Mouse (Mus musculus): ENCODE measurements around the gene Gm2a. TPM values are rescaled to one million over a fixed set of nuclear protein-coding genes. Genes with fewer than 3 reads are reported as not detected.

The Gm2a gene
- total RNA-seq (2018; cell fraction: chromatin; rRNA removed): 10 to 100 TPM in 1 of 26 experiments, 1 to 10 TPM in 25; 1.3 to 10.9 (median 3.9) TPM
- 100 to 1,000 TPM; 104 to 194 (median 135) TPM for total RNA-seq (2018; cell fraction: cytosol; rRNA removed)
- total RNA-seq (2018; cell fraction: nucleus; rRNA removed): 100 to 1,000 TPM in 2 of 26 experiments, 10 to 100 TPM in 24; 18.2 to 115 (median 67.3) TPM
- polyA plus RNA-seq (2018): 127 to 236 TPM (median 209 TPM) in 3 replicates

DNA sequence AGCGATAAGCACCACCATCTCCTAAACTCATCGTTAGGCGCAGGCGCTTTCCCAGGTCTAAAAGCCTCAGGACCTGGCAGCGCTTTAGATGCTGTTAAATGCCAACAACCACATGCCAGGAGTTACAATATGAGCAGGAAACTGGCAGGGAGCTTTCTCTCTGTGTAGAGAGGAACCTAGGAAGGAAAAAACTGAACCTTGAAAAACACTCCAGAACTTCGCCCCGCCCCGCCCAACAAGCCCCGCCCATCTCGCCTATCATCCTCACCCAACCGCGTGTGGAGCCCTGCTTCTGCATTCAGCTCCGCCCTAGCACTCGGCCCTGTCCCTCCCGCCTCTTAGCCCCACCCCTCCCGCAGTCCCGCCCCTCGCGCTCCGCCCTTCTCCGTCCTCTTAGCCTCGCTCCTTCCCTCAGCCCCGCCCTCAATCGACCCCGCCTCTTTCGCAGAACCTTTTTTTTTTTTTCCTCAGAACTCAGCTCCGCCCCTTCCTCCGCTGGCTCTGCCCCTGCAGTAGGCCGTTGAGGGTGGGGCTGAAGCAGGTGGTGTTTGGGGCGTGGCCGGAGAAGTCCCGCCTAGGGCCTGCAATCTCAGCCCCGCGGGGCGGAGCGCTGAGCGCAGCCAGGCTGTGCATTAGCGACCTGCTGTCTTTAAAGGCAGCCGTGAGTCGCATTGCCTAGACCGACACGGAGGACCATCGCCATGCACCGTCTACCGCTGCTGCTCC lies at the start of gene Gm2a:
Gene Gm2a, plus strand, starts transcription at position 653 of the 726 bp plus-strand sequence.
- Histone ChIP-seq H3K79me2 (ENCODE audit: inconsistent target) (peaks cover 46% of the 10 kb centered on the region), H3K36me3 (ENCODE audit: inconsistent target) (peaks cover 11% of the 10 kb centered on the region; the same call in 1 of the 2 replicates), H3K27ac (peak within 1 kb of the TSS; percentile 66), H3K4me3 (ENCODE audit: inconsistent target) (peak within 1 kb of the TSS; percentile 67)
- whole genome bisulfite sequencing (ENCODE audit: missing documents): under 1% methylated on average over 41 of the region's 45 CpGs

DNA sequence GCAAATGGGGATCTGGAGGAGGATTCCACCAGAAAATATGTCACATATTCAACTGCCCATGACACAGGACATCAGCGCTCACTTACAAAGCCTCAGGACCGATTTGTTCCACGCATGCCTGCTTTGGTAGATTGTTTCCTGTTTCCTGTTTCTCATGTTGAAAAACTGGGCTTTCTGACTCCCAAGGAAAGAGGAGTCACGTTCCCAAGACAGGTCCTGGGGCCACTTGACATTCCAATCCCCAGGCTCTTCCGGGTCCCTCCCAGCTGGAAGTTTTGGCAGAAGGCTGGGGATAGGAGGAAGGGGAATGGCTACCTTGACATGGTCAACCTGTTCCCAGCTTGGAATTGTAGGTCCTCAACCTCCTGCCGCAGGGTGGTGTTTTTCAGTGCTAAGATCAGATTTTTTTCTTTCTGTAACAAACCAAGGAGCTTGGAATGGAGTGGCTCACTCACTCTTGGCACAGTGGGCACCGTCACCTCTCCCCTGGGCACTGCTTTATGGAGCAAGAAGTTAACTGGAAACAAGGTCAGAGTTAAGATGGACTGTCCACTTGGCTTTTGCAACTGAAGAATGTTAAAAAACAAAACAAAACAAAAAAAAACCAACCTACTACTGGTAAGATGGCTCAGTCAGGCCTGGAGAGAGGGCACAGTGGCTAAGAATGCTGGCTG lies 46.9 kb upstream of the Gm2a start:
- no peaks in the 10 kb centered on the region for H3K36me3 ChIP-seq (ENCODE audit: inconsistent target)
- 93% methylated on average over 7 of the region's 7 CpGs for WGBS (ENCODE audit: missing documents)
- H3K27ac ChIP-seq: no peak overlapping the region
- H3K79me2 ChIP-seq (ENCODE audit: inconsistent target): no peaks in the 10 kb centered on the region
- H3K4me3 ChIP-seq (ENCODE audit: inconsistent target): no peak overlapping the region

DNA sequence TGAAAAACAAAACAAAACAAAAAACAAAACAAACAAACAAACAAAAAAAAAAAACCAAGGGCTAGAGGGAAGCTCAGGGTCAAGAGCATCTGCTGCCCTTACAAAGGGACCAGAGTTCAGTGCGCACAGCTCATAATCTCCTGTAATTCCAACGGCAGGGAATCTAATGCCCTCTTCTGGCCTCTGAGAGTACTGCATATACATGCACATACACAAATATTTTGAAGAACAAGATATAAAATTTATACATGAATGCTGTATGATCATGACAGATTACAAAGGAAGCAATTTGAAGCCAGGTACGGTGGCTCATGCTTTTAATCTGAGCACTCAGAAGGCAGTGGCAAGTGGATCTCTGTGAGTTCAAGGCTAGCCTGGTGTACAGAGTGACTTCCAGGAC lies 40.4 kb upstream of the Gm2a start:
- WGBS (ENCODE audit: missing documents): 85% methylated on average over 3 of the region's 3 CpGs
- Histone ChIP-seq H3K27ac (no peak overlapping the region), H3K36me3 (ENCODE audit: inconsistent target) (no peaks in the 10 kb centered on the region), H3K79me2 (ENCODE audit: inconsistent target) (no peaks in the 10 kb centered on the region), H3K4me3 (ENCODE audit: inconsistent target) (no peak overlapping the region)

DNA sequence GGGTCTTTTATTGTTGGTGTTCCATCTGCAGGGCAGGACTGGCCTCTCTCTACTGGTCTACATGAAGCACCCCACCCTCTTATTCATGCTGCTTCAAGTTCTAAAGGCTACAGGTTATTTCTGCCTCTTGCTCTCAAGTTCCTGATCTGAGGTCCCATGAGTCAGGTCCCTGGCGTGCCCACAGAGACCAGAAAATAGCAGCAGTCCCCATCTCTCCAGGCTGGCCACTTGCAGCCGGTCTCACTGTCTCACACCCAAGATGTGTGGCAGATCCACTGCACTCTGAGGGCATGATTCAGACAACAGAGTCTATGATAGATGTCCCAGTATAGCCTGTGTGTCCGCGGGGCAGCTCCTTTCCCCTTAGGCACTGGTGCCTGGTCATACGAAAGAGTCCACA lies 37.1 kb upstream of the Gm2a start:
- 88% methylated on average over 5 of the region's 5 CpGs for WGBS (ENCODE audit: missing documents)
- no peak overlapping the region for H3K4me3 ChIP-seq (ENCODE audit: inconsistent target)
- no peaks in the 10 kb centered on the region for H3K36me3 ChIP-seq (ENCODE audit: inconsistent target)
- no peaks in the 10 kb centered on the region for H3K79me2 ChIP-seq (ENCODE audit: inconsistent target)
- H3K27ac ChIP-seq: no peak overlapping the region

DNA sequence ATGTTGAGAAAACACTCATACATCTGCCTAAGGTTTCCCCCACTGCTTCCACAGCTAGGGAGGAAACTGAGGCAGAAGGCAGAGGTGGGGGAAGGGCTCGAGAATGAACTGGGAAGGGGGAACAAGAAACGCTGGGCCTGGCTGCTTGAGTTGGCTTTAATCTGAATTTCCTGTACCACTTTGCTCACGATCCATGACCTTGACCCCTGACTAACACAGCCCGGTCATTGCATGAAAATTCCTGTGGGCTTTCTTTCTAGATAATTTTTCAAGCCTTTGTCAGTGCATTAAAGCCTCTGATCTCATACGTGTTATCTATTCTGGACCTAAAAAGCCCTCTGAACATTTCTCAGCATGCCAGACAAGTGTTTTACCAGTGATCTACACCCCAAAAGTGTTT lies 35.1 kb upstream of the Gm2a start:
- WGBS (ENCODE audit: missing documents): 87% methylated on average over 5 of the region's 5 CpGs
- H3K79me2 ChIP-seq (ENCODE audit: inconsistent target): no peaks in the 10 kb centered on the region
- H3K27ac ChIP-seq: no peak overlapping the region
- no peaks in the 10 kb centered on the region for H3K36me3 ChIP-seq (ENCODE audit: inconsistent target)
- H3K4me3 ChIP-seq (ENCODE audit: inconsistent target): no peak overlapping the region

DNA sequence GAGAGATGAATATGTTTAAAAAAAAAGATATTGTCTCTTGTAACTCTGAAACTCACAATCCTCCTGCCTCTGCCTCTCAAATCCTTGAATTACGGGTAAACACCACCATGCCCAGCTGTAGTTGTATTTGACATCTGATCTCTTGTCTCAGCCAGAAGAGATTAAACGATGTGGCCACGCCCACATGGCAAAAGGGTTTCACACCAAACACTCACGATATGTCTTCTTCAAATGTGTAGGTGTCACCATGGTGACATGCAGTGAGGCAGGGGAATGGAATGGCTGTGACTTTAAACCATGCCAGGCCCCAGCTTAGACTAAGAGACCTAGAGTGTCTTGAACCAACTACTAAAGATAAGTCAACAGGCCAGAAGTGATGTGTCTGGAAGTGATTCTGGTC lies 31.0 kb upstream of the Gm2a start:
- WGBS (ENCODE audit: missing documents): 95% methylated on average over 4 of the region's 4 CpGs
- no peaks in the 10 kb centered on the region for H3K79me2 ChIP-seq (ENCODE audit: inconsistent target)
- no peak overlapping the region for H3K4me3 ChIP-seq (ENCODE audit: inconsistent target)
- H3K36me3 ChIP-seq (ENCODE audit: inconsistent target): no peaks in the 10 kb centered on the region
- H3K27ac ChIP-seq: no peak overlapping the region

DNA sequence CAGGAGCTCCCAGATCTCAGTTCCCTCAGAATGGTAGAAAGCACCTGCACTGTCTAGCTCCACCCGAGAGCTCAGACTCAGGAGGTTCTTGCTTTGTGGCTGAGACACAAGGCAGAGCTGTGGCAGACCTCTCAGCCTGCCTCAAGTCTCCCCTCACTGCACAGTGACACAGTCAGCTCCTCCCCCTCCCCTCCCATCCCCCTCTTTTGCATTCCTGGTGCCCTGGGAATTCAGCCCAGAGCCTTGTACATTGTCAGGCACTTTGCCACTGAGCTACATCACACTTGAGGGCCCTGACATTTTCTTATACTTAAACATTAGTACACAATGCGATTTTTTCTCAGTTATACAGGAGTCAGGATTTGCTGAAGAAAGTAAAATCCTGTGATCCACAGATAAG lies 28.9 kb upstream of the Gm2a start:
- Histone ChIP-seq H3K27ac (no peak overlapping the region), H3K36me3 (ENCODE audit: inconsistent target) (no peaks in the 10 kb centered on the region), H3K79me2 (ENCODE audit: inconsistent target) (no peaks in the 10 kb centered on the region), H3K4me3 (ENCODE audit: inconsistent target) (no peak overlapping the region)
- 100% methylated on average over 2 of the region's 2 CpGs for WGBS (ENCODE audit: missing documents)

DNA sequence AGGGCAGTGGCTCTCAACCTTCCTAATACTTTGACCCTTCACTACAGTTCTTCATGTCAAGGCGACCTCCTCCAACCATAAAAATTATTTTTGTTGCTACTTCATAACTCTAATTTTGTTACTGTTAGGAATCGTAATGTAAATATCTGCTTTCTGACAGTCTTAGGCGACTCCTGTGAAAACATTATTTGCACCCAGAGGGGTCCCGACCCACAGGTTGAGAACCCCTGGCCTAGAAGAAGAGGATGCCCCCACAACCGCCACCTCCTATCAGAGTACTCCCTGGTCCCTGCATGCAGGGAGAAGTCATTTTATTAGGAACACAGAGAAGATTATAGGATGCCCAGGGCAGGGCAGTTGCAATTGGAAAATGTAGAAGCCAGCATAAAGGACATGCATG lies 26.6 kb upstream of the Gm2a start:
- H3K36me3 ChIP-seq (ENCODE audit: inconsistent target): no peaks in the 10 kb centered on the region
- no peak overlapping the region for H3K27ac ChIP-seq
- 95% methylated on average over 5 of the region's 5 CpGs for WGBS (ENCODE audit: missing documents)
- H3K4me3 ChIP-seq (ENCODE audit: inconsistent target): no peak overlapping the region
- H3K79me2 ChIP-seq (ENCODE audit: inconsistent target): no peaks in the 10 kb centered on the region

DNA sequence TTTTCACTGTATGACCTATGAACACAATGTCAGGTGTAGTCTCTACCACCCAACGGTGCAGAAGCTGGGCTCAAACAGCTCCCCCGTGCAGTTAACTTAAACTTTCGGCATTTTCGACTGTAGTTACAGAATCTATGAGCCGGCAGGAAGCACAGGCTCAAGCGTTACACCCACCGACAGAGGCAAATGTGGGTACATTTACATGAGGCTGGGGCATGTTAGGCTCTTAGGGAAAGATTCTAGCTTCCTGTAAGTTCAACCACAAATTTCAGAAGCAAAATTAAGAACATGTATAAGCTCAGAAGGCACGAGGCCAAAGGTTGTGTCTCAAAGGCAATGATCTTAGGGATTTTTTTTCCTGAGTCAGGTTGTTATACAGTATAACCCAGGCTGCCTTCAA lies 25.4 kb upstream of the Gm2a start:
- Histone ChIP-seq H3K4me3 (ENCODE audit: inconsistent target) (no peak overlapping the region), H3K79me2 (ENCODE audit: inconsistent target) (no peaks in the 10 kb centered on the region), H3K27ac (no peak overlapping the region), H3K36me3 (ENCODE audit: inconsistent target) (no peaks in the 10 kb centered on the region)
- WGBS (ENCODE audit: missing documents): 22% methylated on average over 8 of the region's 8 CpGs

DNA sequence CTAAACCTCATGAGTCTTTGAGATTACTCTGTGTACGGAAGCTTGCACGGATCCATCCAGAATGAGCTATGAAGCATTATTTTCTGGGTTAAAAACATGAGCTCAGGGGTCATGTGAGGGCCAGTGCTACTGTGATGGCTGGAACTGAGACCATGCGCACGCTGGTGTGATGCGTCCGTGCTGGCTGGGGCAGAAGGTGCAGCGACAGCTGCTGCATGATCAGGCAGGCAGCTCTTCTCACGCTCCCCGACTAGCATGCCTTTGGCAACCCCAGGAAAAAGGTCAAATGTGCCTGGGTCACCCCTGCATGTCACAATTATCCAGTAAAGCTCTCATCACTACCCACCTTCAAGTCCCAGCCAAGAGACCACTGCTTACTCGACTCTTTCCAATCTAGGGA lies 24.7 kb upstream of the Gm2a start:
- H3K36me3 ChIP-seq (ENCODE audit: inconsistent target): no peaks in the 10 kb centered on the region
- H3K79me2 ChIP-seq (ENCODE audit: inconsistent target): no peaks in the 10 kb centered on the region
- WGBS (ENCODE audit: missing documents): 90% methylated on average over 10 of the region's 10 CpGs
- no peak overlapping the region for H3K27ac ChIP-seq
- H3K4me3 ChIP-seq (ENCODE audit: inconsistent target): no peak overlapping the region

DNA sequence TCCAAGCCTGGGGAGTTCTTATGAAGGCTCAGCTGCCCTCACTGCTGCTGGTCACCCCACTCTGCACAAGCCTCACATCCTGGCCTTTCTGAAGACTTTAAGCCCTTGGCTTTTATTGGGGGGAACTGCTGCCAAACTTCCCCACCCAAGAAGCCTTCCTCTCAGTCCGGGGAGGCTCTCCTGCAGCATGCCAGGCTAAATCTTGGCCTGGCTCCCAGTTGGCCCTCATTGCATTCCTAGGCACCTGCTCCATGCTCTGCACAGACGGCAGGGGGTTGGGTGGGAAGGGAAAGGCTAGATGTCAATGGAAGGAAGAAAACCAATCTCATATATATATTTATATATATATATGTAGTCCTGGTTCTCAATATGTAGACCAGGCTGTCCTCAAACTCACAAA lies 22.3 kb upstream of the Gm2a start:
- no peak overlapping the region for H3K4me3 ChIP-seq (ENCODE audit: inconsistent target)
- WGBS (ENCODE audit: missing documents): 76% methylated on average over 2 of the region's 2 CpGs
- H3K79me2 ChIP-seq (ENCODE audit: inconsistent target): no peaks in the 10 kb centered on the region
- H3K27ac ChIP-seq: no peak overlapping the region
- no peaks in the 10 kb centered on the region for H3K36me3 ChIP-seq (ENCODE audit: inconsistent target)

DNA sequence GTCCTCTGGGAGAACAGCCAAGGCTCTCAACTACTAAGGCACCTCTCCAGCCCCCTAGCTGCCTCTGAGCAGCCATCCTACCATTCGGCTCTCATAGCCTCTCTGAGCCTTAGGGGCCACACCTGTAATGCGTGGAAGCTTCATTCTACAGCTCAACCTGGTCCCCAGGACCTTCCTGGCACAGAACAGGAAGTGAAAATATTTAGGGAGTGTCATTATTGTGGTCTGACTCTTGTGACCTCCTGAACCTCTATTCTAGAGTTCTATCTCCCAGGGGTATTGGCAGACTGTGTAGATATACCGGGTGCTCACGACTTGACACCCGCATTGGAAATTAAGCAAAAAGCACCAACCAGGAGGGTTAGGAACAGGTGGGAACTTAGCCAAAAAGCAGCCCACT lies 21.7 kb upstream of the Gm2a start:
- WGBS (ENCODE audit: missing documents): 60% methylated on average over 5 of the region's 5 CpGs
- Histone ChIP-seq H3K27ac (0 out of 2 replicates have a peak overlapping the region, but pooled peaks have one; percentile 63), H3K79me2 (ENCODE audit: inconsistent target) (no peaks in the 10 kb centered on the region), H3K36me3 (ENCODE audit: inconsistent target) (no peaks in the 10 kb centered on the region), H3K4me3 (ENCODE audit: inconsistent target) (no peak overlapping the region)

DNA sequence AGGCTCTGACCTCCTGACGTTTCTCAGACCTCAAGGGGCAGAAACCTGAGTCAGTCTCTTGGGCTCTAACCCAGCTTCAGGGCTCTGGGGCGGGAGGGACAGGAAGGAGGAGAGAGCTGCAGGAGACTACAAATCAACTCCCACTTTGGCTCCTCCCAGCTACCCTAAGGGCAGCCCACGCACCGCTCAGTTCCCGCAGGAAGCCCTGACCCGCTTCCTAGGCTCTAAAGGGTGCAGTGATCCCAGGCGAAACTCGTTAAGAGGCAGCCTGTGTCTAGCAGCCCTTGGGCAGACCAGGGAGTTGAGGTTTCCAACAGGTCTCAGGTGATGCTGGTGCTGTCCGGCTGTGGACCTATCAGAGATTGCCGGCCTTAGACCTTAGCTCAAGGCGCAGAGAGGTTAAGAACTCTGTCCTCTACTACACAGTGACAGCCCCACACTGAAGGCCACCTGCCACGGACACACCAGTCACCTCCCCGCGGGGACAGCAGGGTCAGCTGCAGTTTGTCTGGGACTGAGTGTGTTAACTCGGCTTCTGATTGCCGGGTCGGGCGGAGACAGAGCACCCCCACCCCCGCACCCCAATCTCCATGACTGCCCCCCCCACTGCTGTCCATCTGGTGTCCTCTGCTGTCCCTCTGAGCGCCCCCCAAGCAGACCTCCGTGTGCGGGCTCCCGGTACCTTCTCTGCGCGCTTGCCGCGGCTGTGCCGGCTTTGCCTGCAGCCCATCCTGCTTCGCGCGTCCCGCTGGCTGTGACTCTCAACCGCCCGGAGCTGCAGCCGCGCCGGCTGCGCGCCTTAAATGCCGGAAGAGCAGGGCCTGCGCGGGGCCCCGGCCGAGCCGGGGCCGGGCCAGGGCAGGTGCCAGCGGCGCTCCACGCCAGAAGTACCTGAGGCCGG lies 20.3 kb upstream of the Gm2a start, which contains the start of gene Ccdc69:
Gene Ccdc69, minus strand, starts transcription at position 801 of the 901 bp plus-strand sequence.
- H3K79me2 ChIP-seq (ENCODE audit: inconsistent target): no peaks in the 10 kb centered on the region
- no peaks in the 10 kb centered on the region for H3K36me3 ChIP-seq (ENCODE audit: inconsistent target)
- H3K27ac ChIP-seq: peak within 1 kb of the TSS; percentile 63
- H3K4me3 ChIP-seq (ENCODE audit: inconsistent target): peak within 1 kb of the TSS; percentile 44
- under 1% methylated on average over 47 of the region's 50 CpGs for WGBS (ENCODE audit: missing documents)

DNA sequence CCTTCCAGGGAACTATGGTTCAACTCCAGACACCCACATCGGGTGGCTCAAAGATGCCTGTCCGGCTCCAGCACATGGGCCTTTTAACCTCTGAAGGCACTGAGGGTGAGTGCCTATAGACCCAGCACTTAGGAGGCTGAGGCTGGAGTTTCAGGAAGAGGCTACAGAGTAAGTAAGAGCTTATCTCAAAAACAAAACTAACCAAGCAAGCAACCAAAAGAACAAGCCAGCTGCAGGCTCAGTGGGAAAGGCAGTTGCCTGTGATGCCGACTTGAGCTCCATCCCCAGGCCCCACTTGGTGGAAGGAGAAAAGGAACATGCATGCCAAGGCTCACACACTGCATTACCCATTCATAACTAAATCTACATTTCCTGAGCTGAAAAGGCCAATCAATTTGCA lies 19.4 kb upstream of the Gm2a start:
- H3K36me3 ChIP-seq (ENCODE audit: inconsistent target): no peaks in the 10 kb centered on the region
- H3K79me2 ChIP-seq (ENCODE audit: inconsistent target): no peaks in the 10 kb centered on the region
- 52% methylated on average over 3 of the region's 3 CpGs for WGBS (ENCODE audit: missing documents)
- no peak overlapping the region; the same call in 1 of the 2 replicates for H3K4me3 ChIP-seq (ENCODE audit: inconsistent target)
- H3K27ac ChIP-seq: peak overlapping the region; percentile 25; the same call in 1 of the 2 replicates
